Mouse (Mus musculus): Measurements from ENCODE around the gene Gm29735.
"Not testable (repeated sequence)": the region's sequence is repeated elsewhere in the genome, so short reads cannot be mapped to it uniquely, and the experiment has no call there.

The Gm29735 gene

DNA sequence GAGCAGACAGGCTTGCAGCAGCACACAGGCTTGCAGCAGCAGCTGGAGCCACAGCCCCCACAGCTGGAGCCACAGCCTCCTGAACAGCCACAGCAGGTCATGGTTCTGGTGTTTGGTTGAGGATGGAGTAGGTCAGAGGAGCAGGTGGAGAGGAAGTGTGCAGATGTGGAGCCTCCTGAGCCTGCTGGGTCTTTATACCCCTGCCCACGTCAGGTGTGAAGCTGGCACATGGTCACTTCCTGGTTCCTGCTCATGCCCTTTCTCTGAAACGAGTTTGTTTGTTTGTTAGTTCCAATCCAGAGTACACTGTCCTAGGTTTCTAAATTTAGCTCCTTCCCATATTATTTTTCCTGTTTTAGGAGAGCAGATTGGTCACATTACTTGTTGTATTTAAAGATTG is at the start of gene Gm29735:
Gm29735 (minus strand) TSS at position 101 of the 400 bp plus-strand sequence.
- DNase-seq, result not testable (repeated sequence)

DNA sequence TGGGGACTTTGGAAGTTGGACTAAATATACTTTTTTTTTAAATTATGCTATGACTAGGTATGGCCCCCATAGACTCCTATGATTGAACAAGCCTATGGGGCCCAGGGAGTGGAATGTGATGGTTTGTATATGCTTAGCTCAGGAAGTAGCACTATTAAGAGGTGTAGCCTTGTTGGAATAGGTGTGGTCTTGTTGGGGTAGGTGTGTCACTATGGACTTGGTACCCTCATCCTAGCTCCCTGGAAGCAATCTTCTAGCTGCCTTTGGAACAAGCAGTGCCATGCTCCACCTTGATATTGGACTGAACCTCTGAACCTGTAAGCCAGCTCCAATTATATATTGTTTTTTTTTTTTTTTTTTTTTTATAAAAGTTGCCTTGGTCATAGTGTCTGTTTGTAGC is 48.6 kb upstream of the Gm29735 start:
- DNase-seq, result no peak

DNA sequence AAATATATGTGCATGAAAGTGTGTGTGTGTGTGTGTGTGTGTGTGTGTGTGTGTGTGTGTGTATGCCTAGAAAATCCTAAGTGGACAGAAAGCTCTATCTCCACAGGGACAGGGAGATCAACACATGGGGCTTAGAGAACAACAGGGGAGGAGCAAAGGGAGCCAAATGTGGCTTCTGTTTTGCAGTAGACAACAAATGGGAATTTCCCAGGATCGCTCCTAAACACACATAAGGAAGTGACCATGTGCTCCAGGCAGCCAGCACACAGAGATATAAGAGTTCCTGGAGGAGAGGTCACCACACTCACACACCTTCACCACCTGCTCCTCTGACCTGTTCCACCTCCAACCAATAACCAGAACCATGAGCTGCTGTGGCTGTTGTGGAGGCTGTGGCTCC is 44.2 kb upstream of the Gm29735 start, which contains the start of gene Krtap5-3:
Krtap5-3 (plus strand) TSS at position 301 of the 400 bp plus-strand sequence.
- DNase-seq, result no peak

DNA sequence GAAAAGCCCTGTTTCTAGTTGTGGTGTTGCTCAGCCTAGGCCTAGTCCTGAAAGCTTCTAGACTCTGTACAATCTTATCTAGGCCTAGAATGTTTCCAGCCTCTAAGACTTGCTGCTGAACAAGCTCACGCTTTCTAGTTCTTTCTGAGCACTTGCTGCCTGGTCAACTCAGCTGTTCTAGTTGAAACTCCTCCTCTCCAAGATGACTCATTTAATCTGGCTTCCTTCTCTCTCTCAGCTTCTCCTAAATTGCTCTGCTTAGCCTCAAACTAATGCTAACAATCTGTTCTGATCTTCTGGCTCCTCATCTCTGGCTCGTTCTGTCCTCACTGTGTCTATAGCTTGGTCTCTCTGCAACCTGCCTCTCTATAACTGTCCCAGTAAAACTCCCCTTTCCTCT is 41.8 kb upstream of the Gm29735 start:
- DNase-seq, result no peak

DNA sequence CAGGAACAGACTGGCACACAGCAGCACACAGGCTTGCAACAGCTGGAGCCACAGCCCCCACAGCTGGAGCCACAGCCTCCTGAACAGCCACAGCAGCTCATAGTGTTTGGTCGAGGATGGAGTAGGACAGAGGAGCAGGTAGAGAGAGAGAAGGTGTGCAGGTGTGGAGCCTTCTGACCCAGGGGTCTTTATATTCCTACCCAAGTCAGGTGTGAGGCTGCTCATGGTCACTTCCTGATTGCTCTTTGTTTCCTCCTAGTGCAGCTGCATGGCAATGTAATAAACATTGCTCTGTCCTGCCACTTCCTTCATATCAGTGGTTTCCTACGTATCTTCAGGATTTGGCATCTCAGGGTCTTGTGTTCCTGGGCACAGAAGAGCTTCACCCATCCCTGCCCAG is 33.4 kb upstream of the Gm29735 start, which contains the start of gene Gm10153:
Gm10153 (minus strand) TSS at position 101 of the 400 bp plus-strand sequence.
- DNase-seq, result no peak

DNA sequence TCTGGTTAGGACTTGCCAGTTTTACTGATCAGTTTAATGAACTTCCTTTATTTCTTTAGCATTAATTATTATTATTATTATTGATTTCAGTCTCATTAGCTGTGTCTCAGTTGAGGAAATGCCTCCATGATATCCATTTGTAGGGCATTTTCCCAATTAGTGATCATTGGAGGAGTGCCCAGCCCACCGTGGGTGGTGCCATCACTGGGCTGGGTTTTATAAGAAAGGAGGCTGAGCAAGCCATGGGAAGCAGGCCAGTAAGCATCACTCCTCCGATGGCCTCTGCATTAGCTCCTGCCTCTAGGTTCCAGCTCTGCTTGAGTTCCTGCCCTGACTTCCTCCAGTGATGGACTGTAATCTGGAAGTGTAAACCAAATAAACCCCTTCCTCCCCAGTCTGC is 31.2 kb upstream of the Gm29735 start:
- no peak for DNase-seq

DNA sequence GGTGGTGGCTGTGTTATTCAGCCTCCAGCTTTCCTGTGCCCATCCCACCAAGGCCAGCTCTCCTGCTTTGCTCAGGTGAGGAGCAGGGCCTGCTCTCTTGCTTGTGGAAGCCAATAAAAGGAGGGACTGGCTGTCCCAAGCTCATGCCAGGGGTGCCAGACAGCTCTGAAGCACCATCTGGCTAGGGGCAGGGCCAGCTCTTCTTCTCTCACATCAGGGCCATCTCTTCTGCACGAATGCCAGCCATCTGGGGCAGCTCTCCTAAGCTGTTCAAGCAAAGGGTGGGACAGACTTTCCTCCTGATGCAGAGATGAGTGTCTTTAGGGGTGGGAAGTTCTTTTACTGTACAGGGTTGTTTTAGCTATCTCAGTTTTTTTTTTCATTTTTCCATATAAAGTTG is 24.1 kb upstream of the Gm29735 start:
- DNase-seq, result no peak

DNA sequence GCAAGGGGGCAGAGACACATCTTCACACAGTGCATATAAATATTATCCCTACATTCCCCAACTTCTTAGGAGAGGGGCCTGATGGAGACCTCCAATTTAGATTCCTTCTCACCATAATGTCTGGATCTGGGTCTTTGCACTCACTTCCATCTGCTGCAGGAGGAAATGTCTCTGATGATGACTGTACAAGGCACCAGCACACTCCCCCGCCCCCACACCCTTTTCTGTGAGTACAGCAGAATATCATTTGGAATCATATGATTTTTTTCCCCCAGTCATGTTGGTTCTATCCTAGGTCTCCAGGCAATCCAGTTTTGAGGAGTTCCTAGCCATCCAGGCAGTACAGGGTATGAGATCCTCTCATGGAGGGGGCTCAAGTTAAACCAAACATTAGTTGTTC is 21.8 kb upstream of the Gm29735 start:
- DNase-seq, result no peak

DNA sequence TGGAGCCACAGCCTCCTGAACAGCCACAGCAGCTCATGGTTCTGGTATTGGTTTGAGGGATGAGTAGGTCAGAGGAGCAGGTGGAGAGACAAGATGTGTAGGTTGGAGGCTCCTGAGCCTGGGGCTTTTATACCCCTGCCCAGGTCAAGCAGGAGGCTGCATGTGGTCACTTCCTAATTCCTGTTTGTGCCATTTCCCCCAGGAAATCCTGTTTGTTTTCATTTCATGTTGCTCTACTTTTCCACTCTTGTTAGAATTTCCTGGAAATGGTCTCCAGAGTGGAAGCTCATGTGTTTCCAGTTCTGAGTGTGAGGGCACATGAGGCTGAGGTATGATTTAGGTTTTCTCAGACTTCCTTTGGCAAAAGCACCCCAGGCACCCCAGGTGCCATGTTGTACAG is 19.0 kb upstream of the Gm29735 start, which contains the start of gene Krtap5-2:
Krtap5-2 (minus strand) TSS at position 101 of the 400 bp plus-strand sequence.
- not testable (repeated sequence) for DNase-seq

DNA sequence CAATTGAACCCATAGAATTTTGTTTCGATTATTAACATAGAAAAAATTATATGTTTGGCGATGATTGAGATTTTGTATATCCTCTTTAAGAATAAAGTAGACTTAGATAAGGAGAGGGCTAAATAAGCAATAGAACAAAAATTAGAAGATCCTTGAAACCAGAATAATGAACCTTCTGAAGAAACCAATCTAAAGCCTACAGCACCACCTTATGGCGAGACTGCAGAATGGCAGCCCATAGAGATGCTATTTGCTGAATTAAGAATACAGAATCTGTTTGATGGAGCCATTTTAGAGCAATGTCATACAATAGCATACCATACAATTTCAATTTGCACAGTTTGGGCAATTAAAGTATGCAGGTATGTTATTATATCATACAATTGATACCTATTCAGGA is 12.9 kb upstream of the Gm29735 start:
- DNase-seq, result no peak

DNA sequence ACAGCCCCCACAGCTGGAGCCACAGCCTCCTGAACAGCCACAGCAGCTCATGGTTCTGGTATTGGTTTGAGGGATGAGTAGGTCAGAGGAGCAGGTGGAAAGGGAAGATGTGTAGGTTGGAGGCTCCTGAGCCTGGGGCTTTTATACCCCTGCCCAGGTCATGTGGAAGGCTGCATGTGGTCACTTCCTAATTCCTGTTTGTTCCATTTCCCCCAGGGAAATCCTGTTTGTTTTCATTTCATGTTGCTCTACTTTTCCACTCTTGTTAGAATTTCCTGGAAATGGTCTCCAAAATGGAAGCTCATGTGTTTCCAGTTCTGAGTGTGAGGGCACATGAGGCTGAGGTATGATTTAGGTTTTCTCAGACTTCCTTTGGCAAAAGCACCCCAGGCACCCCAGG is 8.7 kb upstream of the Gm29735 start, which contains the start of gene Gm4553:
Gm4553 (minus strand) TSS at position 101 of the 400 bp plus-strand sequence.
- not testable (repeated sequence) for DNase-seq

DNA sequence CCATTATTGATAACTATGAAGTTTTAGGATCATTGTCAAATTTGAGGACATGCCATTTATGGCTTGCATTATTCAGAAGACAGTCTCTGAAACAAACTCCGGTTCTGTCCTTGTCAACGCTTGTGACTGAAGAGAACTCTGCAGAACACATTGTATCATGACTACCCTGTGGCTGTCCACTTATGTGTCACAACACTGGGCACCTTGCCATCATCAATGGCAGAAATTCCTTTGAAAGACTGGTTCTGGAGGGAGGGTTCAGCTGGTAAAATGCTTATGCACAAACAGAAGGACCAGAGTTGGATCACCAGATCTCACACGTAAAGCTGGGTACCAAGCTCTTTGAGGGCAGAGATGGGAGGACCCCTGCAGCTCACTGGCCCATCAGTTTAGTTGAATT is 2.5 kb upstream of the Gm29735 start:
- DNase-seq, result no peak

DNA sequence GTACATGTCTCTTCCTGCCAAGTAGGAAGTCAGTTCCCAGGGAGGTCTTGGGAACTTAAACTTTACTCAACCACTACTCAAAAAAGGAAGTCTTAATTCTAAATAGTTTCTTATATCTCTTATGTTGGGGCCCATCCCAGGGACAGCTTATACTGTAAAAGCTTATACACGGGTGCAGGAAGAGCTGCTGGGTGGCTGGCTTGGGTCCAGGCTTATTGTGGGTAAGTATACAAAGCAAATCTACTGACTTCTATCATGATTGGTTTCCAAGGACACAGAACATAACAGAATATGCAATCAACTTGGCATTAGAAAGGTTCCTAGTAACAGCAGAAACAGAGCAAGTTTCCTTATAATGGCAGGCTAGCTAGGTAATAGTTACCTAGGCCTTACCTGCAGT is 1.6 kb downstream of the Gm29735 start:
- DNase-seq, result no peak

DNA sequence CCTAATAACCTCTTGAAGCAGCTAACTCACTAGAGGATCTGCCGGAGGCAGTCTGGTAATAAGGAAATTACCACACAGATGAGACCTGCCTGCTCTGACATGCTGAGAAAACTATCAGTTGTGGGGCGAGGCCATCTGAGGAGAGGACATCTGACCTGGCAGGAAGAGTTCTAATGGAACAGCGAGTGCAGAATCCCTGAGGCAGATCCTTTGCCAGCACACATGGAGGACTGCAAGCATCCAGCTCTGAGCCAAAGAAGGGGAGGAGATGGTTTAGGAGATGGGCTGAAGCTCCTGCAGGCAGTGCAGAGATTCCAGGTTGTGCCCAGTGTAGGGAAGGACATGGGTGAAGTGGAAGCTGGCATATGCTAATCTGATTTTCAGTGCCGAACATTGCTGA is 4.7 kb downstream of the Gm29735 start:
- DNase-seq, result no peak

DNA sequence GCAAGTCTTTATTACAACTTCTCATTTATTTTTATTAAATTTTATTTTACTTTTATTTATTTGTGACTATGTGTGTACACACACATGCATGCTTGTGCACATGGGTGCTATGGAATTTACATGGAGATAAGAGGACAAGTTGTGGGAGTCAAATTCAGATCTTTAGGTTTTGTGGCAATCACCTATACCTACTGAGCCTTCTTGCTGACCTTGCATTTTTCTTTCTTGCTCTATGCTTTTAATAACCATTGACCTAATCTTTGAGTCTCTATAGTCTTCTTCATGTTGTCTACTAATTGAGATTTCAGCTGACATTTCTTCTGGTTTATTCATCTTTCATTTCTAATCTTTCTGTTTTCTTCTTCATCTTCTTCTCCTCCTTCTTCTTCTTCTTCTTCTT is 8.3 kb downstream of the Gm29735 start:
- no peak for DNase-seq

DNA sequence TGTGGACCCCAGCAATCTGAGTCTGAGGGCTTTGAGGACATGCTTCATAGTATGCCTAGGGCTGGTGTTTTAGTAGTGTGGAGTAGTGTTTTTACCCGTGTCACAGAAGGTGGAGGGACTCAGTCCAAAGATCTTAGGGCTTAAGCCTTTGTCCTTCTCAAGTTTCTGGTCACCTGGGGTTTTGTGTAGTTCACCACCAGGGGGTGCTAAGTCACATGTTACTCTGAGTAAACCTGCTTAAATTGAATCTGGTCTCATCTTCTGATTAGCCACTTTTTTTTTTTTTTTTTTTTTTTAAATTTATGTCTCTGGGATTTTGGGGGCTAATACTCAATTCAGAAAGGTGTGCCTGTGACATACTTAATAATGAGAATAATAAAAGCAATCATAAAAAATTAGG is 10.9 kb downstream of the Gm29735 start:
- peak; percentile 39 to 42 for DNase-seq

DNA sequence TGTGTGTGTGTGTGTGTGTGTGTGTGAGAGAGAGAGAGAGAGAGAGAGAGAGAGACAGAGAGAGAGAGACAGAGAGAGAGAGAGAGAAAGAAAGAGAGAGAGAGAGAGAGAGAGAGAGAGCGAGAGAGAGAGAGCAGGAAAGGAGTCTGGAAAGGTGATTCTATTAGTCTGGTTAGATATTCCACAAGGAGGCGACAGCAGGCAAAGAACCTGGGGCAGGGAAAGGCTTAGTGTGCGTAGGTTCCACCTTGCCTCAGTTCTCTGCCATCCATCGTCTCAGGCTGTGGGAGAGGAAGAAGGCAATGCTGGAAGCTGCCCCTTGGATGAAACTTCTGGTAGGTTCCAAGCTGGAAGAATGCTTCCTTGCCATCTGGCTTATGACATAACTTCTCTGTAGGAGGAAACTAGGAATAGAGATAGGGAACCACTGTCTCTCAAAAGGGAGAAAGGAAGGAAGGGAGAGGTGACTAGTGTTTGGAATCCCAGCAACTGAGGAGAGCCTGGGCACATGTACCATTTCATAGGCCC is 11.4 kb downstream of the Gm29735 start:
- DNase-seq, result no peak

DNA sequence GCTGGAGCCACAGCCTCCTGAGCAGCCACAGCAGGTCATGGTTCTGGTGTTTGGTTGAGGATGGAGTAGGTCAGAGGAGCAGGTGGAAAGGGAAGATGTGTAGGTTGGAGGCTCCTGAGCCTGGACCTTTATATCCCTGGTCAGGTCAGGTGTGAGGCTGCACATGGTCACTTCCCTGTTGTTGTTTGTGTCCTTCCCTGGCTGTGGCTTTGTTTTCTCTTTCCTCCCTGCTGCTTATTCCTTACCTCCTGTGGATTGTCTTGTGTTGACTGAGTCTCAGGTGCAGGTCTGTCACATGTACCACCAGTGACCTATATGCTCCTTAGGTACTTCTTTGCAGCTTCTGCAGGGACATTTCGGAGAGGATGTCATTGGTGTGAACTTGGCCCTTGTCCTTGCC is 12.4 kb downstream of the Gm29735 start, which contains the start of gene Gm45337:
Gm45337 (minus strand) TSS at position 101 of the 400 bp plus-strand sequence.
- no peak for DNase-seq

DNA sequence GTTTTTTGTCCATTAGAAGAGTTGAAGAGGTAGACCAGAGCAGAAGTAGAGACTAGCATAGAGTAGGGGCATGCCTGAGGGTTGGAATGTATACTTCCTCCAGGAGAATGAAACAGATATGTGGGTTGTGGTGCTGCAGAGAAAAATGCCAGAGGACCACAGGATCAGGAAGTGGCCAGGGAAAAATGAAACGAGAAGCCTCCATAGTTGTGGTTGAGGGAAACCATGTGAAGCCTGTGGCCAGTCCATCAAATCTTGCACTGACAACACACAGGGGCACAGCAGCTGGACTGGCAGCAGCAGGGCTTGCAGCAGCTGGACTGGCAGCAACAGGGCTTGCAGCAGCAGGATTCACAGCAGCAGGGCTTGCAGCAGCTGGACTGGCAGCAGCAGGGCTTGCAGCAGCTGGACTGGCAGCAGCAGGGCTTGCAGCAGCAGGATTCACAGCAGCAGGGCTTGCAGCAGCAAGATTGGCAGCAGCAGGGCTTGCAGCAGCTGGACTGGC is 13.4 kb downstream of the Gm29735 start:
- not testable (repeated sequence) for DNase-seq

DNA sequence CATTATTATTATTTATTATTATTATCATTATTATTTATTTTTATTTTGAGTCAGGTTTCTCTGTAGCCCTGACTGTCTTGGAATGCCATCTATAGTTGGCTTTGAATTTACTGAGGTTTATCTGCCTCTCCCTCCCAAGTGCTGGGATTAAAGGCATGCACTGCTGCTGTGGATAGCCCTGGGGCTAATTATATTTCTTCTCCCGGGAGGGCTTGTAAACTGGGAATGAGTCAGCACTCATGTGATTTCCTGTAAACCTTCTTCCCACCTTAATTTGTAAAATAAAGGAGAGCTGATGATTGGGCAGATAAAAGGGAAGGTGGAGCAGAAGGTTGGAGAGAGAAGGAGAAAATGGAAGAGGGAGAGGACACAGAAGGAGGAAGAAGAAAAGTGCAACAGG is 16.2 kb downstream of the Gm29735 start:
- no peak for DNase-seq

DNA sequence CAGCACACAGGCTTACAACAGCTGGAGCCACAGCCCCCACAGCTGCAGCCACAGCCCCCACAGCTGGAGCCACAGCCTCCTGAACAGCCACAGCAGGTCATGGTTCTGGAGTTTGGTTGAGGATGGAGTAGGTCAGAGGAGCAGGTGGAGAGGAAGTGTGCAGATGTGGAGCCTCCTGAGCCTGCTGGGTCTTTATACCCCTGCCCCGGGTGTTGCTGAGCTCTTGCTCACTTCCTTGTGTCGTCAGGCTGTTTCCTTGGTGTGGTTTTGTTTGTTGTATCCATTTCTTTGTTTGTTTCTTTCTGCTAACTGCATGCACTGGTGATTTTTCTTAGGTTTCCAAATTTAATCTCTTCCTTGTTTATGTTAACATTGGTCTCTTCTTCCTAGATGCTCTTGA is 21.0 kb downstream of the Gm29735 start, which contains the start of gene Gm39115:
Gm39115 (minus strand) TSS at position 101 of the 400 bp plus-strand sequence.
- not testable (repeated sequence) for DNase-seq

DNA sequence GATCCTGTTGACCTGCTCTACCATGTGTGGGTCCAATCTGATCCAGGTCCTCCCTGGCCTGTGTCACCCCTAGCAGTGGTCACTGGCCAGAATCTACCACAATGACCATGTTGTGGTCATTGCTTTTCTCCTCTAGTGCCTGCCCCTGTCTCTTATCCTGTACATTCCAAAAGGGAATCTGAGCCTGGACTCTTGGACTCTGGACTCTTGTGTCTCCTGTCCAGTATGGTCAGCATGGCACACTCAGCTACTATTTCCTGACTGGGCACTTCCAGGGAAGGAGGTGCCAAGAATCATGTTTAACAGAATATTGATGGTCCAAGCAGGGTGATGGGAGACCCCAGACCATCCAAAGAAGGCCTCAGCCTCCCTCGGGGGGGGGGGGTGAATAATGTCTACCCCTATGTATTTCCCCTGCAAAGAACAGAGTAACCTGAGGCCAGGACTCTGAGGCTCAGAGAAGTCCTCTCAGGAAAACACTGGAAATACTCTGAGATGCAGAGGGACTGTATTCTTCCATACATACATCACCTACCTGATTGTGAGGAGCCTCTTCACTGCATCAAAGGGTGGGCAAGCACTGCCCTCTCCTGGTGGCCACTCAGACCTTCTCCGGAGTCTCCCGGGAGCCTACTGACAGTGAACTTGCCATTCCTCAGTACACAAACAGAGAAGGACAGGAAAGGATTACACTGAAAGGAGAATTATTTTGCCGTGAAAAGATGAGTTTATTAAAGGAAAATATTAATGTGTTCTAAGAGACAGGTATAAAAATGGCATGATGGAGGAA is 22.5 kb downstream of the Gm29735 start:
- peak; percentile 7 to 8 for DNase-seq

DNA sequence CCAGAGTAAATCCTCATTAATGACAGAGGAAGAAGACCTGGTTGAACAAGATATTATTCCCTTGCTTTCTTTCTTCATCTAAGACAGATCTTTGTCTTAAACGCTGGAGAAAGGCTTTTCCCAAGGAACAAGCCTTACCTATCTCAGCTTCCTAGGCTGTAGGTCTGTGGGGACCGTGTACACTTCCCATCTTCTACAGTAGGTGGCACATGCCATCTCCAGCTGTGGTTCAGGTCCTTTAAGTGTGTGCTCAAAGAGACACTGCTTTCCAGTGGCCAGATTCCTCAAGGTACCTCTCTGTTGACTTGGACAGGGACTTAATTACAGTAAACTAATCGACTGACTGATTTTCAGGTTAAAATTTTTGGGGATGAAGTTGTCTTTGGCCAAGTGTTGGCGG is 28.1 kb downstream of the Gm29735 start:
- no peak for DNase-seq

DNA sequence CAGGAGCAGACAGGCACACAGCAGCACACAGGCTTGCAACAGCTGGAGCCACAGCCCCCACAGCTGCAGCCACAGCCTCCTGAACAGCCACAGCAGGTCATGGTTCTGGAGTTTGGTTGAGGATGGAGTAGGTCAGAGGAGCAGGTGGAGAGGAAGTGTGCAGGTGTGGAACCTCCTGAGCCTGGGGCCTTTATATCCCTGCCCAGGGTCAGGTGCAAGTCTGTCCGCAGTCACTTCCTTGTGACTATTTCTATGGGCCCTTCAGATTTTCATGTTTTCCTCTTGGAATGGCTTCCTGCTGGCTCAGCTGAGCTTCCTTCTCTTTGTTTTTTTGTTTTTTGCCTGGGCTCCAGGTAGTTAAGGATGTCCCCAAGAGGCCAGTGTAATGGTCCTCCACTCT is 36.3 kb downstream of the Gm29735 start, which contains the start of gene Gm45618:
Gm45618 (minus strand) TSS at position 101 of the 400 bp plus-strand sequence.
- not testable (repeated sequence) for DNase-seq

Data from cerebellum, adult 18-20 months (tissue).